Mouse (Mus musculus) brain, embryonic 14.5 days (tissue): ENCODE results near the gene Cmpk2. TPM values are rescaled to one million over a fixed set of nuclear protein-coding genes. Genes with fewer than 3 reads are reported as not detected.

Experiments
- DNase-seq: peaks from one replicate; pipeline ENCODE4 v3.0.0-alpha.2; 2011; ENCODE audit warnings: low read depth
- CTCF ChIP-seq: fragments of 200-500 bp; IDR thresholded peaks from 2 replicates; pipeline ENCODE4 v1.5.1; 2012; ENCODE audit warnings: inconsistent platforms, mild to moderate bottlenecking, moderate library complexity, borderline replicate concordance; ENCODE audit not compliant: insufficient read depth, insufficient read length; ENCODE audit errors: extremely low read depth
- POLR2A ChIP-seq: fragments of 200-500 bp; IDR thresholded peaks from 2 replicates; pipeline ENCODE4 v1.6.1; 2012; ENCODE audit warnings: mild to moderate bottlenecking, inconsistent platforms, borderline replicate concordance; ENCODE audit not compliant: poor library complexity, insufficient read depth, insufficient read length, severe bottlenecking; ENCODE audit errors: extremely low read depth
- polyA plus RNA-seq: library from polyadenylated mRNA; depleted of rRNA; stranded (reverse); fragments of >200 nt; gene quantifications from 2 replicates; pipeline ENCODE4 v1.2.3, GENCODE M21; 2012; rRNA removed

Gene Cmpk2
- polyA plus RNA-seq, 1 experiment = 8.4 TPM

DNA sequence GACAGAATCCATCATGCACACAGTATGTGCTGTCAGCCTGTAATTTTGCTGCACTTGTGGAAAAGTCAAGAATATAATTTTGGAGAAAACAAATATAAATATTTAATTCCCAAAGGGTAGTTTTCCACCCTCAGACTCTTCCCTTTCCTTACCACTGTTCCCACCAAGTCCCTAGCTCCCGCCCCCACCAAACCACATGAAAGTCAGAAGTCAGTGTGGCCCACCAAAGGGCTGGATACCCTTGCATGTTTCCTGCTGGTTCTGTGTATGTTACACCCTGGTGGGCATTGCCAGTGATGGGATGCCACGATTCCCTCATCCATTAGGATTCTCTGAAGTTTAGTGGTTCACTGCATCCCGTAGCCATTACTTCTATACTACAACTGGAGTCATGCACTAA, 32.0 kb downstream of the Cmpk2 start:
- TF ChIP-seq CTCF (no peak), POLR2A (no peak)
- DNase-seq = no peak

DNA sequence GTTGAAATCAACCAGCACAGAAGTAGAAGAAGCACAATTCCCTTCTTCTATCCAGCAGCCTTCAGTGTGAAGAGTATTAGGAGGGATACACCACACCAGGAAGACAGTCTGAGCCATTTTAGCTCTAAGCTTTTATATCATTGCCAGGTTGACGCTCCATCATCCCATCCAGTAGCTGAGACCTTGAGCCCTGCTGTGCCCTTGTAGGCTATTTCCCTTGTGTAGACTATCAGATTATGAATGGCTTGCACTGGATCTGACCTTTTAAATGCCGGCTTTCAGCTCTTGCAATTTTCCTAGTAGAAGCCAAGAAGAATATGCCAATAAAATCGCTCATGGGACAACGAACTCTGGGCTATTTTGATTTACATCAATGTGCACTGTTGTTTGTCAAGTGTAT, 42.0 kb downstream of the Cmpk2 start:
- TF ChIP-seq POLR2A (no peak), CTCF (no peak)

DNA sequence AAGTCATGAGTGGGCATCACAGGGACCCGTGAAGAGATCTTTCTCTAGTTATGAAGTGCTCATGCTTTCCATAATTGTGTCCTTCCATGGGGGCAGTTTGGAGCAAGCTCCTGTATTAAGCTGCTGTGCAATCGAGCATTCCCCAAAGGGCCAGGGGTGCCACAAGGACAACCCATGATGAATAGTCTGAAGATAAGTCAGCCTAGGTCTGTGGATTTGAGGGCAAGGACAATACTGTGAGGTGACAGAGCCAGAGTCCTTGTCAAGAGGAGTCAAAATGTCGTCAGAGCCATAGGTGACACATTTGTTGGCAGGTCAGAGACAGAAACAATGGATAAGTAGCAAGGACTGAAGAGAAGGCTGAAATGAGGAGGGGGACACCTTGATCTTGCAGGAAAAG, 49.2 kb downstream of the Cmpk2 start:
- DNase-seq = no peak
- no peak for TF ChIP-seq CTCF
- TF ChIP-seq POLR2A = no peak

More for the DNA sequence above, 42.0 kb downstream of the Cmpk2 start:
- DNase-seq = no peak

DNA sequence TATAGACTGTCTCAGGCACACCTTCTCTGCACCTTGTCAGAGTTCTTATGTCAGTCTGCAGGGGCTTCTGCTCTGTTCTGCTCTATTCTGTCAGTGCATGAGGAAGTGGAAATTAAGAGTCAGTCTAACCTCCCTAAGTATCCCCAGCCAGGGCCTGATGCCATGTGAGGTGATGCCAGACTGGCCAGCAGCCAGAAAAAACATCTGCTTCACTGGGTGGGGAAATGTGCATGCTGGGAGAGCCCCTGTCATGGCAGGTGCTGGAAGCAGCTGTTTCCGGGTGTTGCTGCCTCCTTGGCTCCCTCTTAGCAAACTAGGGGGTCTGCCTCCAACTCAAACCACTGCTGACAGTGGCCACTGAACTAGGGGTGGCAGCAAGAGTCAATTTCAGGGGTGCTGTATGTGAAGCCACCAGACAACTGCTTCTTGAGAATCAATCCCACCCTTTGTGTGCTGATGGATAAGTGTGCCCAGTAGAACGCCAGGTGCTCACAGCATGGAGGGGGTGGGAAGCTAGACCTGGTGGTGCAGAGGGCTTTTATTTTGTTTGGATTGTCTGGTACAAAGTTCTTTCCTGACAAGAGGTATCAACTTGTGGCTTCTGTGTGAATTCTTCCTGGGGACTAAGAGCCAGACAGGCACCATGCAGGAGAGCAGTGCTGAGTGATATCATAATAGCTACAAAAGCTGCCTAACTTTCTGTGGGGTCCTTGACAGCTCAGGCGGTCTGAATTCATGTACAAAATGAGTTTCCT, 56.1 kb downstream of the Cmpk2 start:
- TF ChIP-seq CTCF = no peak
- peak; percentile 90 for DNase-seq

DNA sequence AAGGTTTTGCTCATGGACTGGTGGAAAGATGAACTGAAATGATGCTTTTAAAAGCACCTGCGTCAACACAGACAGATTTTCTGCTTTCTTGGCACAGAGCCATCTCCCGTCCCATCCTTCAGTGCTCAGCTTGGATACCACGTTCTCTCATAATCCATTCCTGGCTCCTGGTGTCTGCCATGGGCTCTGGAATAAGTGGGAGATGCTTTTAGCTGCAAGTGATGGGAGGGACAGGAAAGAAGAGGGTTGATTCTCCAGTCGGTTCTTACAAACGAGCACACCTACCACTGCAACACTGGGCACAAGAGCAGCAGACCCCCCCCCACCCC, 56.7 kb downstream of the Cmpk2 start:
- TF ChIP-seq POLR2A (no peak), CTCF (no peak)
- DNase-seq = peak; percentile 73

Other genes with a start within 250 kb of the Cmpk2 start
- gene Rnf144a, start 54.0 kb upstream of the Cmpk2 start, polyA plus RNA-seq = 24.3 and 28.3 TPM in 2 replicates
- gene Rsad2, start 12.8 kb upstream of the Cmpk2 start, polyA plus RNA-seq = 0.05 and 0.26 TPM in 2 replicates